Mouse (Mus musculus): ENCODE measurements around the gene Ltbr. TPM values are rescaled to one million over a fixed set of nuclear protein-coding genes. Genes with fewer than 3 reads are reported as not detected.
A peak's percentile ranks its signal among the peaks of the same experiment; 100 is the strongest.
"Not testable (repeated sequence)": the region's sequence is repeated elsewhere in the genome, so short reads cannot be mapped to it uniquely, and the experiment has no call there.

The Ltbr gene
- polyA plus RNA-seq, 1 experiment from 2014 or later, result 41.5 TPM

GRCm38 (mm10) chr6:125274841-125275563 lies 38.7 kb downstream of the Ltbr start:
- Histone ChIP-seq H3K36me3 (no peaks in the 10 kb centered on the region), H3K27me3 (ENCODE audit: low read depth, poor library complexity, severe bottlenecking) (peaks cover 17% of the 10 kb centered on the region), H3K9me3 (replicated peaks) (no peaks in the 10 kb centered on the region), H3K27ac (no peak overlapping the region), H3K4me1 (peaks cover 4% of the 10 kb centered on the region; the same call in 1 of the 2 replicates), H3K4me3 (no peak overlapping the region)
- no peak for DNase-seq (ENCODE audit: low spot score)
- 63% methylated on average over 15 of the region's 15 CpGs for WGBS

GRCm38 (mm10) chr6:125272228-125272785 lies 41.4 kb downstream of the Ltbr start:
- no peaks in the 10 kb centered on the region for H3K9me3 ChIP-seq (replicated peaks)
- WGBS, result 80% methylated on average over 10 of the region's 10 CpGs

DNA sequence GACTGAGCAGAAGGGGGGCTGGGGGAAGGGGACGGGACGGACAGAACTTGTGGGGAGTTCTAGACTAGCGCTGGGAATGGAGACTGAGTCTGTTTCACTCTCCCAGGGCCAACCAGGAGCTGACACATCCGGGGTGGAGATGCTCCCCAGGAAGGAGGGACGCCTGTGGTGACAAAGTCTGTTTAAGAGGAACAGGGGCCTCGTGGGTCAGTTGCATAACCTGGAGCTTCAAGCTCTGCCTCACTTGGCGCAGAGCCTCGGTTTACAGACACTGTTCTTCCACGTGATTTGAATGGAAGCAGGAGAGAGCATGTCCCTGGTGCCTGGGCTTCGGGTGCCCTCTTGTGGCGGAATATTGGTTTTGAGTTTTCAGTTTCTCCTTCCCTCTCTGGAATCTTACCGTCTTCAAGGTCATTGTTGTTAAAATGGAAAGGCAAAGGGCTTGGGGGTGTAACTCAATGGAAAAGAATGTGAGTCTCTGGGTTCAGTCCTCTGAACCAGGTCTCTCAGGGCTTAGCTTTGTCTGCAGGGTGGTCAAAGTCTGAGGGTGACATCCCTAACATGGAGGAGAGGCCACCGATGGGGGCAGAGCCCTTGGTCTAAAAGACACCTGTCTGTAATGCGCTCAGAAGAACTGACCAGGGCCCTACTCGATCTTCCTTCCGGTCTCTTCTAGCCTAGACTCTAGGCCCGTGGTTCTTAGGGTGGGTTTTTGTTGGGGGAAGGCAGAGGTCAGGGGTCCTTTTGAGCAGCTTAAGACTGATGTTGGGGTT lies 42.0 kb downstream of the Ltbr start:
- Histone ChIP-seq H3K27ac (peak overlapping the region; percentile 64; the same call in 1 of the 2 replicates), H3K36me3 (no peaks in the 10 kb centered on the region), H3K4me3 (peak overlapping the region; percentile 22), H3K9me3 (replicated peaks) (no peaks in the 10 kb centered on the region), H3K27me3 (ENCODE audit: low read depth, poor library complexity, severe bottlenecking) (peaks cover 18% of the 10 kb centered on the region), H3K4me1 (peaks cover 4% of the 10 kb centered on the region; the same call in 1 of the 2 replicates)
- peak; percentile 88 for DNase-seq (ENCODE audit: low spot score)
- 22% methylated on average over 17 of the region's 17 CpGs for WGBS

More at GRCm38 (mm10) chr6:125272228-125272785, 41.4 kb downstream of the Ltbr start:
- H3K27me3 ChIP-seq (ENCODE audit: low read depth, poor library complexity, severe bottlenecking), result peaks cover 18% of the 10 kb centered on the region
- no peak overlapping the region for H3K4me3 ChIP-seq
- peaks cover 4% of the 10 kb centered on the region; the same call in 1 of the 2 replicates for H3K4me1 ChIP-seq
- H3K36me3 ChIP-seq, result no peaks in the 10 kb centered on the region
- no peak overlapping the region for H3K27ac ChIP-seq
- DNase-seq (ENCODE audit: low spot score), result no peak

- 49% methylated on average over 6 of the region's 6 CpGs for WGBS
- Histone ChIP-seq H3K4me1 (peaks cover 4% of the 10 kb centered on the region; the same call in 1 of the 2 replicates), H3K9me3 (replicated peaks) (no peaks in the 10 kb centered on the region), H3K27ac (no peak overlapping the region), H3K4me3 (no peak overlapping the region), H3K27me3 (ENCODE audit: low read depth, poor library complexity, severe bottlenecking) (peaks cover 18% of the 10 kb centered on the region), H3K36me3 (no peaks in the 10 kb centered on the region)
- DNase-seq (ENCODE audit: low spot score), result no peak
These were observed 44.9 kb downstream of the Ltbr start for GRCm38 (mm10) chr6:125268799-125269198.

DNA sequence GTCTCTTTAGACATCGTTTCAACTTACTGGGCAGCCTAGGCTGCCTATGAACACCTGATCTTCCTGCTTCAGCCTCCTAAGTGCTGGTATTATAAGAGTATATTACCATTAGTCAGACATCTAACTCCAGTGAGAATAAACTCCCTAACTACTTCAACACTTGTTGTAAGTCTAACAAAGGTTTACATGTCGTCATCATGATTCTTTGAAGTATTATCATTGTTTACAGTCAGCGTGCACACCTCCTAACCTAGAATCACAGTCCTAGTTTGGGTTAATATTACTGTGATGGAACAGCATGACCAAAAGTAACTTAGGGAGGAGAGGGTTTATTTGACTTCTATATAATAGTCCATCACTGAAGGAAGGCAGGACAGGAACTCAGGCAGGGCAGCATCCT lies 46.2 kb downstream of the Ltbr start:
- Histone ChIP-seq H3K4me3 (no peak overlapping the region), H3K4me1 (peaks cover 4% of the 10 kb centered on the region; the same call in 1 of the 2 replicates), H3K9me3 (replicated peaks) (no peaks in the 10 kb centered on the region), H3K27ac (no peak overlapping the region), H3K36me3 (no peaks in the 10 kb centered on the region), H3K27me3 (ENCODE audit: low read depth, poor library complexity, severe bottlenecking) (peaks cover 14% of the 10 kb centered on the region)
- DNase-seq (ENCODE audit: low spot score), result no peak
- 89% methylated on average over 3 of the region's 3 CpGs for WGBS

DNA sequence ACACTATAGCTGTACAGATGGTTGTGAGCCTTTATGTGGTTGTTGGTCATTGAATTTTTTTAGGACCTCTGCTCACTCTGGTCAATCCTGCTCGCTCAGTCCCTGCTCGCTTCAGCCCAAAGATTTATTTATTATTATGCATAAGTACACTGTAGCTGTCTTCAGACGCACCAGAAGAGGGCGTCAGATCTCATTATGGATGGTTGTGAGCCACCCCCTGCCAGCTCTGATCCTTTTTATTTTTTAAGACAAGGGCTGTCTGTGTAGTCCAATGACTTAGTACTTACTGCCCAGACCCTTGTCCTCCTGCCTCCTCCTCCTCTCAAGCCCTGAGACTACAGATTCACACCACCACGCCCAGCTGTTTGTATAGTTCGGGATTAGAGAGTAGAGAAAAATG lies 47.1 kb downstream of the Ltbr start:
- 76% methylated on average over 6 of the region's 6 CpGs for WGBS
- not testable (repeated sequence) for H3K4me1 ChIP-seq; H3K4me3 ChIP-seq; H3K36me3 ChIP-seq; H3K9me3 ChIP-seq (replicated peaks); DNase-seq (ENCODE audit: low spot score); H3K27ac ChIP-seq
- peaks cover 10% of the 10 kb centered on the region; the same call in 1 of the 2 replicates for H3K27me3 ChIP-seq (ENCODE audit: low read depth, poor library complexity, severe bottlenecking)

- WGBS, result 72% methylated on average over 13 of the region's 13 CpGs
- DNase-seq (ENCODE audit: low spot score), result no peak
- Histone ChIP-seq H3K27me3 (ENCODE audit: low read depth, poor library complexity, severe bottlenecking) (peaks cover 10% of the 10 kb centered on the region; the same call in 1 of the 2 replicates), H3K9me3 (replicated peaks) (no peaks in the 10 kb centered on the region), H3K4me3 (no peak overlapping the region), H3K36me3 (no peaks in the 10 kb centered on the region), H3K27ac (no peak overlapping the region), H3K4me1 (no peaks in the 10 kb centered on the region)
These were observed 47.6 kb downstream of the Ltbr start for GRCm38 (mm10) chr6:125266091-125266490.

GRCm38 (mm10) chr6:125265239-125265638 lies 48.4 kb downstream of the Ltbr start:
- no peaks in the 10 kb centered on the region for H3K4me1 ChIP-seq
- no peaks in the 10 kb centered on the region for H3K36me3 ChIP-seq
- H3K27ac ChIP-seq, result no peak overlapping the region
- H3K9me3 ChIP-seq (replicated peaks), result no peaks in the 10 kb centered on the region
- 62% methylated on average over 10 of the region's 10 CpGs for WGBS
- peaks cover 3% of the 10 kb centered on the region; the same call in 1 of the 2 replicates for H3K27me3 ChIP-seq (ENCODE audit: low read depth, poor library complexity, severe bottlenecking)
- no peak overlapping the region for H3K4me3 ChIP-seq
- DNase-seq (ENCODE audit: low spot score), result no peak

DNA sequence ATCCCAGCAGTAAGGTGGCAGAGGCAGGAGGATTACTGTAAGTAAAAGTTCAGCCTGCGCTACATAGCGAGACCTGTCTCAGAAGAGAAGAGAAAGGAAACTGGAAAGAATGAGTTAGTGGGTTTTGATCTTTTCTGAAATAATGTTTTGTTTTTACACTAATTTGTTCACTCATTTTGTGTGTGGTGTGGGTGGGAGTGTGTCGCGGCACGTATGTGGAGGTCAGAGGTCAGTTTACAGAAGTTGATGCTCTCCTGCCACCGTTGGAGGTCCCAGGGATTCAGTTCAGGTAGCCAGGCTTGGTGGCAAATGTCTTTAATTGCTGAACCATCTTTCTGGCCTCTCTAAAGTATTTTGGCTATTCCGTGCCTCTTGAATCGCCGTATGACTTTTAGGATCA lies 49.5 kb downstream of the Ltbr start:
- H3K4me1 ChIP-seq, result no peaks in the 10 kb centered on the region
- DNase-seq (ENCODE audit: low spot score), result no peak
- H3K9me3 ChIP-seq (replicated peaks), result no peaks in the 10 kb centered on the region
- H3K27ac ChIP-seq, result no peak overlapping the region
- H3K36me3 ChIP-seq, result no peaks in the 10 kb centered on the region
- H3K4me3 ChIP-seq, result no peak overlapping the region
- WGBS, result 88% methylated on average over 9 of the region's 9 CpGs
- no peaks in the 10 kb centered on the region for H3K27me3 ChIP-seq (ENCODE audit: low read depth, poor library complexity, severe bottlenecking)

GRCm38 (mm10) chr6:125260006-125260555 lies 53.6 kb downstream of the Ltbr start:
- no peaks in the 10 kb centered on the region for H3K9me3 ChIP-seq (replicated peaks)
- H3K27me3 ChIP-seq (ENCODE audit: low read depth, poor library complexity, severe bottlenecking), result no peaks in the 10 kb centered on the region
- 85% methylated on average over 10 of the region's 10 CpGs for WGBS
- no peak overlapping the region for H3K27ac ChIP-seq
- DNase-seq (ENCODE audit: low spot score), result no peak
- no peak overlapping the region for H3K4me3 ChIP-seq
- H3K4me1 ChIP-seq, result 0 out of 2 replicates have a peak, but pooled peaks cover 3% of the 10 kb centered on the region
- no peaks in the 10 kb centered on the region for H3K36me3 ChIP-seq

Data from limb, embryonic 10.5 days (tissue).